Mouse (Mus musculus) macrophage (primary cell): ENCODE measurements around the gene Plekhg1. TPM values are rescaled to one million over a fixed set of nuclear protein-coding genes. Genes with fewer than 3 reads are reported as not detected.

Experiments used
- H3K27ac ChIP-seq: fragments of 350-480 bp; formaldehyde crosslinking; 2 replicates; pipeline ENCODE4 v1.9.0; 2021
- H3K36me3 ChIP-seq: fragments of 350-480 bp; formaldehyde crosslinking; 2 replicates; pipeline ENCODE4 v1.9.0; 2021; ENCODE audit errors: inconsistent target
- H3K4me3 ChIP-seq: fragments of 350-480 bp; formaldehyde crosslinking; 2 replicates; pipeline ENCODE4 v1.9.0; 2021; ENCODE audit errors: inconsistent target
- H3K79me2 ChIP-seq: fragments of 350-480 bp; formaldehyde crosslinking; 2 replicates; pipeline ENCODE4 v1.9.0; 2021; ENCODE audit errors: inconsistent target
- WGBS: methylation state at CpG from one replicate; pipeline ENCODE4 v1.1.7; 2026; ENCODE audit warnings: inconsistent platforms; ENCODE audit not compliant: missing documents; 5-methylcytosine and 5-hydroxymethylcytosine counted together
- polyA plus RNA-seq: library from polyadenylated mRNA; stranded (reverse); fragments of 250-400 nt; gene quantifications from 3 replicates; pipeline ENCODE4 v1.2.4, GENCODE M21; 2018; ENCODE audit warnings: inconsistent platforms

The Plekhg1 gene
- polyA plus RNA-seq, 1 experiment from 2014 or later: 1.1 TPM

DNA sequence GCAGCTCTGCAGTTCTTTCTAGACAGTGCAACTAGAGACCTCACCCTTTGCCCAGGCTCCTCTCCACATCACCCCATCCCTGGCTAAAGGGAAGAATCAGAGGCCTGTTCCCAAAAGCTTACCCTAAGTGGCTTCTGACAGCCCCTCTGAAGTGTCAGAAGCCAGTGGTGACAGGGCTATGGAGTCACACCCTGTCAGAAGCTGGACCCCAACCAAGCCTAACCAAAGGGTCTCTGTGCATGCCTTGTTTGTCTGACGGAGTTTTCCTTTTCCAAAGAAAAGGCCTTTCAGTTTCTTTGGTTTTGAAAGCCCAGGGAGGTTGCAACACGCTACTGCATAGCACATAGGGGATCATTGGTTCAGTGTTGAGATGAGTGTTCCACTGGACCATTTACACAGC lies 19.9 kb upstream of the Plekhg1 start:
- H3K36me3 ChIP-seq: no peaks in the 10 kb centered on the region
- H3K4me3 ChIP-seq: no peak overlapping the region
- no peak overlapping the region for H3K27ac ChIP-seq
- no peaks in the 10 kb centered on the region for H3K79me2 ChIP-seq
- 85% methylated on average over 2 of the region's 2 CpGs for WGBS

DNA sequence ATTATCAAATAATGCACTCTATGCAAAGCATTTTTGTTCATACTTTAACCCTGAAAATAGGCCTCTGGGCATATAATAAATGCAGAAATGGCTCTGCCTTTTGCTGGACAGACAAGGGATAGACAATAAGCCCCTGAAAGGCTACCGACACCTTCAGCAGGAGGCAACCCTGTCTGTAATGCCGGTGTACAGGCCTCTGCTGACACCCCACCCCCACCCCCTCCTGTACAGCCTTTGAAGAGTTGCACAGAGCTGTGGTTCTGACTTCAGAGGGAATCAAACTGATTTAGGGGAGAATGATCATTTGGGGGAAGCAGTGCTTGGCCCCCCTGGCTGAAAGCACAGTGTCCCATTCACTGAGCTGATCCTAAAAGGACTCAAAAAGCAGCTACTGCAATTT lies 17.8 kb upstream of the Plekhg1 start:
- 92% methylated on average over 2 of the region's 2 CpGs for whole genome bisulfite sequencing
- H3K4me3 ChIP-seq: no peak overlapping the region

DNA sequence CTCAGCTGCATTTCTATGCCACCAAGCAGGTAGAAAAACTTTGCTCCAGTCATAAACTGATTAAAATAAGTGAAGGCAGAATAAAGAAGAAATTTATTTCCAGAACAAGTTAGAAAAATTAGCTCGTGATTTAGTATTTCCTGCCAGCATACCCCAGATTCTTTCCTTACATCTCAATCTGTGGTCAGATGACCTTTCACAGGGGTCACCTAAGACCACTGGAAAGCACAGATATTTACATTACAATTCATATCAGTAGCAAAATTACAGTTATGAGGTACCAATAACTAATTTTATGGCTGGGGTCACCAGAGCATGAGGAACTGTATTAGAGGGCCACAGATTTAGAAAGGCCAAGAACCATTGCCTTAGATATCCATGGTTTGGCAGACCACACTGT lies 15.5 kb upstream of the Plekhg1 start:
- H3K36me3 ChIP-seq: no peaks in the 10 kb centered on the region
- WGBS: 75% methylated on average over 1 of the region's 1 CpGs

More for the DNA sequence above, 17.8 kb upstream of the Plekhg1 start:
- H3K36me3 ChIP-seq: no peaks in the 10 kb centered on the region
- H3K79me2 ChIP-seq: no peaks in the 10 kb centered on the region
- H3K27ac ChIP-seq: no peak overlapping the region

DNA sequence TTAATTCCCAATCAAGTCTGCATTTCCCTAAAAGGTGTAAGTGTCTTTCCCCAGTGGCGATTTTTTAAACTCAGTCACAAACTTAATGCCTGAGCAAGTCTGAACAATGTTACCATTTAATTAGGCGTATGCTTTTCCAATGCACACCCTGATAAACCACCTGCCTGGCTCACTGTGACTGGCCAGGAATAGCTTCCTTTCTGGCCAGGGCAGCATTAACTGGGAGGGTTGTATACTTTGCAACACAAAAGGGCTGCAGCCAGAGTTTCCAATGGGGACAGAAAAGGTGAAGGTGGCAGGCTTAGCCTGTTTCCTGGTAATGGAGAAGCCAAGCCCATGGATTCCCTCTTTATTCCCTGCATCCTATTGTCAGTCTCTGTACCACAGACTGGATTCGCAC lies 10.5 kb upstream of the Plekhg1 start:
- H3K27ac ChIP-seq: no peak overlapping the region
- 88% methylated on average over 3 of the region's 3 CpGs for WGBS
- no peaks in the 10 kb centered on the region for H3K36me3 ChIP-seq
- no peaks in the 10 kb centered on the region for H3K79me2 ChIP-seq
- no peak overlapping the region for H3K4me3 ChIP-seq

More for the DNA sequence above, 15.5 kb upstream of the Plekhg1 start:
- no peak overlapping the region for H3K27ac ChIP-seq
- no peak overlapping the region for H3K4me3 ChIP-seq
- no peaks in the 10 kb centered on the region for H3K79me2 ChIP-seq

DNA sequence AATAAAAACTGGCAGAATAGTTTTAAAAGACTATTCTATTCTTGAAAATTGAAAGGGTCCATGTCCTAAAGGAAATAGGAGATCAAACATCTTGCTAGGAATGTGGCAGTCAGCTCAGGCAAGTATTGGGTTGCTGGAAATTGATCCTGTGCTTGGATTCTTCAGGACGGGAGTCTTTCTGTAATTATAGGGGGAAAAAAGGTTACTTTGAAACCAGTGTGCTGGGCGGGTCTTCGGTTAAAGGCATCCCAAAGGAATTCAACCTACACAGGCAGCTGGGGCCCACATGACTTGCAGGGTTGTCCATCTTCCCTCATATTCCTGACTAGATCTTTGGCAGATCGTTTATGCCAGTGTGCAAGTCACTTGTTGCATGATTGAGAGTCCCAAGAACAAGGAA lies 9.8 kb upstream of the Plekhg1 start:
- WGBS: 79% methylated on average over 4 of the region's 4 CpGs
- no peaks in the 10 kb centered on the region for H3K79me2 ChIP-seq
- no peak overlapping the region for H3K27ac ChIP-seq
- no peaks in the 10 kb centered on the region for H3K36me3 ChIP-seq
- no peak overlapping the region for H3K4me3 ChIP-seq

DNA sequence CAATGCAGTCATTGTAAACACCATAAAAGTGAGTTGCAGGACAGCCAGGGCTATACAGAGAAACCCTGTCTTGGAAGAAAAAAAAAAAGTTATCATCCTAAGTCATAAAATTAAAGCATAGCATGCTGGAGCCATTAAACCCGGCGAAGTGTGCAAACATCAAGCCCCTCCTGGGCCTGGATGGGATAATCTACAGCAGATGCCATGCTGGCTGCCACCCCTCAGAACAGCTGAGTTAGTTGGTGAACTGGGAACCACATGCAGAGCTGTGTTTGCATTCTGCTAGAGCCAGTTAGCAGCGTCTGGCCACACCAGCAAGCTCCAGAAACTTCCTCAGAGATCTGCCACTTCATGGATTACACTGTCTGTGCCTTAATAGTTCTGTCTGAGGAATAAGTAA lies 3.1 kb upstream of the Plekhg1 start:
- Histone ChIP-seq H3K27ac (no peak overlapping the region), H3K79me2 (no peaks in the 10 kb centered on the region), H3K36me3 (no peaks in the 10 kb centered on the region), H3K4me3 (no peak overlapping the region)
- 96% methylated on average over 3 of the region's 3 CpGs for WGBS

DNA sequence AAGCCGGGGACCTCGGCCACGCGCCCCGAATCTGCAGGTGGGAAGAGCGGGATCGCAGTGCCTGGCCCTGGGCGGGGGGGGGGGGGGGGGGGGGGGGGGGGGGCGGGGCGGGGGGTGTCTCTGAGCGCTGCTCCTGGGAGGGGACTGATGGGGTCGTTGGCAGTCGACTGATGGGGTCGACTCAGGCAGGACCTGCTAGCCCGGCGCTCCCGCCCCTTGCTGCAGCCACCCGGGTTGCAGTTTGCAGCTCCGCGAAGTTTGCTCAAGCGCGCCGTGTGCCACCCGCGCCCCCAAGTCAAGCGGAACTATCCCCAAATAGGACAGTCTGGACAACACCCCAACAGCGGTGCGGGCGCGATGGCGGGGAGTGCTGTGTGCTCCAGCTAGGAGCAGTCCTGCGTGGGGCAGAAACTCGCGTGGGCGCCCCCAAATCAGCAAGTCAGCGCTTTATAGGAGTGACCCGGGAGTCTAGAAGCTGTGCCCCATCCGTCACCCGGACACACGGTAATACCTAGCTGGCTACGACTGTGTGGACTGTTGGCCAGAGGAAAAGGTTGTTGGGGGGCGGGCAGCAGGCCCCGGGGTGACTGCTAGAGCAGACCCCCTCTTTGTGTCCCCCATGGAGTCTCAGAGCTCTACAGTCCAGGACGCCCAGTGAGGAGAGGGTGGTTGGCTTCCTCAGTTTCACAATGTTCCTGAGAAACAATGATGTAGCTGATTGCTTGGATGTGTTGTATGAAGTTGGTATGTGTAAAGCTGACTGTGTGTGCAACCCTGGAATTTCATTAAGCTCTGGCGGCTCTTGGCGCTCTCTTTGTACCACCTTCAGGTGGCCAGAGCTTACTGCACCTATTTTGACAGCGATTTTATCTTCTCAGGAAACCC lies 582 bp downstream of the Plekhg1 start:
- no peaks in the 10 kb centered on the region for H3K36me3 ChIP-seq
- under 1% methylated on average over 36 of the region's 47 CpGs for WGBS
- H3K27ac ChIP-seq: no peak overlapping the region
- no peaks in the 10 kb centered on the region for H3K79me2 ChIP-seq
- H3K4me3 ChIP-seq: peak overlapping the region; percentile 52

DNA sequence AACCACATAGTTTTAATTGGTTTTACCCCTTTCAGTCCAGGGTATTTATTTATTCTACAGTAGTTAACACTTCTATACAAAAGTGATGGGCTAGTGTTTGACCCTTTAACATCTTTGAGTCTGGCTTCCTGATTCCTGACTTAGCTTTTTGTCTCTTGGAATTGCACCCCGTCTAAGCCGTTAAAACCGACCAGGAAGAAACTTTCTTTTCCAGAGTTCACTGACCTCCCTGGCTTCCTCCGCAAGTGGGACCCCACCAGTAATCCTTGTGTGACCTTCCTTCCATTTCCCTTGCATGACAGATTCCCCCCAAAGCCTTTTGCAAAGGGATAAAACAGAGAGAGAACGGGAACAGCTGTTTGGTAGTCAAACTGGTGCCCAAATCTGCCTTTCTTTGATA lies 1.6 kb downstream of the Plekhg1 start:
- Histone ChIP-seq H3K79me2 (no peaks in the 10 kb centered on the region), H3K27ac (no peak overlapping the region), H3K4me3 (no peak overlapping the region), H3K36me3 (no peaks in the 10 kb centered on the region)
- 44% methylated on average over 5 of the region's 5 CpGs for WGBS

DNA sequence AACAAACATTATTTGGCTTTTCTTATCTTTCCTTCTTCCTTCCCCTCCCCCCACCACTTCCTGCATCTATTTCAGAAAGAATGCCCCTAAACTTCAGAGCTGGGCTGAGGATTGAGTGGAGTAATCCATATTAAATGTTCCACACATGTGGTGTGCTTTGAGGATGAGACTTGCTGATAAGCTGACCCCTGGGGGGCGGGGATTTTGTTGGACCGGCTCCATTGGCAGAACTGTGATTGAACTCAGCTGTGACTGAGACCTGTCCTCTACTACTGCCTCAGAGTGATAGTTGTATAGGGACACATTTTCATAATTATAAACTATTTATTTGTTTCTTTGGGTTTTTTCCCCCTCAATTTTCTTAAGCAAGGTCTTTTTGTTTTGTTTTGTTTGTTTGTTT lies 2.9 kb downstream of the Plekhg1 start:
- Histone ChIP-seq H3K4me3 (no peak overlapping the region), H3K79me2 (no peaks in the 10 kb centered on the region), H3K27ac (no peak overlapping the region), H3K36me3 (no peaks in the 10 kb centered on the region)
- WGBS: 94% methylated on average over 2 of the region's 2 CpGs

DNA sequence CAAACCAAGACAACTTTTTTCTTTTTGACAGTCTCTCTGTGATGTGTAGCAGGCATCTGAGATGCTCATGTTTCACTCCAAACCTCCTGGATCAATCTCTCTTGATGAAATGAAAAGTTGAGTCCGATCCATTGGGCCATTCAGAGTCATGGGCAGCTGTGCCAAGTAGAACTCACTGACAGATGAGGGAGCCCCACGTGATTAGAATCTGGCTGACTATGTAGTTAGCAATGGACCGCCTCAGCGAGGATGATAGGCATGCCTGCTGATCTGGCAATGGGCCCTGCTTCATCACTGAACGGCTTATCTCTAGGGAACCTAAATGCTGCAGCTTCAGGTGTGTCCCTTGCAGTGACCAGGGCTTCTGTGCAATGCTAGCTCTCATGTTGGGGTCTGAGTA lies 3.7 kb downstream of the Plekhg1 start:
- no peak overlapping the region for H3K4me3 ChIP-seq
- 93% methylated on average over 5 of the region's 5 CpGs for WGBS
- no peak overlapping the region for H3K27ac ChIP-seq
- H3K36me3 ChIP-seq: no peaks in the 10 kb centered on the region
- H3K79me2 ChIP-seq: no peaks in the 10 kb centered on the region

DNA sequence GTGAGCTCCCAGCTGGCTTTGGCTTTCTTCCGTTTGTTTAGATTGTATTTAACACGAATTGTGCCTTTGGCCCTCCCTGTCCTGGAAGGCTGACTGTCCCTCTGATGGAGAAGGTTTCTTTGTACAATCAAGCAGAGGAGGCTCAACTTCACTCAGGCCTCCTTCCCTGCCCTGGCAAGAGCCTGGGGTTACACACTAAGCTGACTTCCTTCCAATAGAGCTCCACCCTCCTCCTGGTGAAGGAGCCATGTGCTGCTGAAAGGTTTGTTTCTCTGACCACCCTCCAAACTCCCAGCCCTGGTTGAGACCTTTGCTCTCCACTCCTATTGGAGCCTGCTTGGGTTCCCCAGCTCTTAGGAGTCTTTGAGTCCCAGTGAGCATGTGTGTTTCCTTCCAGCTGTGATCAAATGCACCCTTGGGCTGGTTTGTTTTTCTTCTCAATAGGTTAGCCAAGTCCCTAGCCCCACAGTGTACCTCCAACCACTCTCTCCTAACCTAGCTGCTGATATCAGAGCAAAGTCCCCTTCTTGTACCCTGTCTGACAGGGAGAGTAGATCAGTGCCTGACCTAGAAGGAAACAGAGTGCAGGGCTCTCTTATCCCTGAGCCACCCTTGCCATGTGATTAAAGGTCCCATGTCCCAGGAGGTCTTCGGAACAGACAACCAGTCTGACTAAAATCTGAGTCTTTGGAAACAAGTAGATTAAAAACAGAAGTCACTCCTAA lies 6.8 kb downstream of the Plekhg1 start:
- 83% methylated on average over 3 of the region's 3 CpGs for WGBS
- no peak overlapping the region for H3K4me3 ChIP-seq
- H3K36me3 ChIP-seq: no peaks in the 10 kb centered on the region
- no peaks in the 10 kb centered on the region for H3K79me2 ChIP-seq
- no peak overlapping the region for H3K27ac ChIP-seq

DNA sequence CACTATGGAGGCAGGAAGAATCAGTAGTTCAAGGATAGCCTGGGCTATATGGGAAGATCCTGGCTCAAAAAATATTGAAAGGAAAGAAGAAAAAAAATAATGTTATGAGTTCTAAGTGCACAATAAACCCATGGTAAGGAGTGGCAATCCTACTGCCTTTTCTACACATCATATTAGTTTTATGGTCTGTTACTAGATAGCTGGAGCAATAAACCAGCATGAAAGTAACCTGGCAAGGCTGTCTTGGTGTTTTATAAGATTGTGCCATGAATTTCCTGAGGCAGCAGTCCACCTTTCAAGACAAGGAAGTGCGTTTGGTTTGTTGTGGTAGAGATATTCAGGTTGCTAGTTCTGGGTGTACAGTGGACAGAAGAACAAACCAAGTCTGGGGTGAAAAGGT lies 9.4 kb downstream of the Plekhg1 start:
- no peak overlapping the region for H3K4me3 ChIP-seq
- no peaks in the 10 kb centered on the region for H3K36me3 ChIP-seq
- H3K27ac ChIP-seq: no peak overlapping the region
- H3K79me2 ChIP-seq: no peaks in the 10 kb centered on the region
- 33% methylated on average over 1 of the region's 1 CpGs for WGBS

DNA sequence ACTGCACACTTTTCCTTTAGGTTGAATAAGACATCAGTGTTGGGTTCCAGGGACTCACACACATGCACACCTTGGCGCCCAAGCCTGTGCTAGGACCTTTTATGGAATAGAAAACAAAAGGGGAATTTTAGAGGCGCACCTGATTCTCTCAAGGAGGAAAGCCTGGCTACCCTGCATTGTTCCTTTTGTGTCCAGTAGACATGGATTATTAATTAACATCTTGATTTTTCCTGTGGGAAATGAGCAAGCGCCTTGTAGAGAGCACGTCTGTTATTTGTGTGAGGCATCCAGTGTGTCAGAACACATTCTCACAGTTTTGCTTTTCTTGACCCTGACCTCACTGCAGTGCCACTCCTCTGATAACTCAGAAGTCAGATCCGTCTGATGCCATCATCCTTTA lies 21.8 kb downstream of the Plekhg1 start:
- Histone ChIP-seq H3K36me3 (no peaks in the 10 kb centered on the region), H3K4me3 (no peak overlapping the region), H3K79me2 (no peaks in the 10 kb centered on the region), H3K27ac (no peak overlapping the region)
- WGBS: 90% methylated on average over 5 of the region's 5 CpGs

DNA sequence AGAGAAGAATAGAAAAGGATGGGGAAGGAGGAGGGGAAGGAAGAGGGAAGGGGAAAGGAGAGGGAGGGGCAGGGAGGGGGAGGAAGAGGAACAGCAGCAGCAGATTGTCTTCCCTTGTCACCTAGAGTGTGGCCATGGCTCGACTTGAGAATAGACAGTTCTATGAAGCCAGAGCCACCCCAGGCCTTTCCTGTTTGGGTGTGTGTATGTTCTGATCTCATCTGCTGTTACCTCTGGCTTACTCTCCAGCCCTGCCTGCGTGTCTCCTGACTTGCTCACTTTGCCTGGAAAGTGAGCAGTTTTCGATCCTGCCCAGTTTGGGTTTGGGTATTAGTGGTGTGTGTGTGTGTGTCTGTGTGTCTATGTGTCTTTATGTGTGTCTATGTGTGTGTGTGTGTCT lies 23.0 kb downstream of the Plekhg1 start:
- H3K36me3 ChIP-seq: no peaks in the 10 kb centered on the region
- H3K79me2 ChIP-seq: no peaks in the 10 kb centered on the region
- no peak overlapping the region for H3K27ac ChIP-seq
- 63% methylated on average over 3 of the region's 3 CpGs for WGBS
- no peak overlapping the region for H3K4me3 ChIP-seq

DNA sequence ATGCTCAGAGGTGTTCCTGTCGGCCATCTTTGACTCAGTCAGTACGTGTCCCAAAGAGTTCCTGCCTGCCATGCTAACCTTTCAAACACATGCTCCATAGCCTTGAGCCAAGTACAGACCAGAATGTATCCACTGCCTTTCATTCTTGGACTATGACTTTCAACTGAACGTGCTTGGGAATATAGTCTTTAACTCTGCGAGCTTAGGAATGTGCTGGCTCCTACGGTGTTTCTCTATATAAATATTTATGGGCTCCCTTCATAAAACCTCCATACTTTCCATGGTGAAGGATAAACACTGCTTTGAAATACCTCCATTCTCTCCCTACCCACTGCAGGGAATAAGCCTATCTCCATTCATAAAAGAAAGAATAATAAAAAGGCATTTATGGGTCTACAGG lies 29.0 kb downstream of the Plekhg1 start:
- WGBS: 92% methylated on average over 5 of the region's 5 CpGs
- H3K79me2 ChIP-seq: no peaks in the 10 kb centered on the region
- H3K27ac ChIP-seq: no peak overlapping the region
- no peaks in the 10 kb centered on the region for H3K36me3 ChIP-seq
- no peak overlapping the region for H3K4me3 ChIP-seq
